In genomic region chr9:87015938-87016294, GRCm38 (mm10) we compare ENCODE assay signal across 9 mouse cellular contexts. TPM values are rescaled to one million over a fixed set of nuclear protein-coding genes. Genes with fewer than 3 reads are reported as not detected.
DNase-seq lines count a peak whose midpoint lies in the region; ATAC-seq and TF ChIP-seq lines count a peak whose summit lies in the region.
"Had no signal": no experiment of that assay in that cellular context is flagged by ENCODE, and none has a peak within 500 bp of the region (broad histone marks: within the 10 kb centered on the region; RNA-seq: fewer than 3 reads in every experiment).

No protein-coding gene starts in this region.

- peaks cover 46% of the 10 kb centered on the region for H3K27me3 ChIP-seq in kidney, embryonic 15.5 days
- peaks cover 32% of the 10 kb centered on the region; the same call in 1 of the 2 replicates for H3K27me3 ChIP-seq in hindbrain, embryonic 13.5 days
- peaks cover 37% of the 10 kb centered on the region for H3K27me3 ChIP-seq in midbrain, embryonic 13.5 days

- DNase-seq in kidney, postnatal 14 days: no peak
- no peak for DNase-seq in right cerebral cortex, postnatal 36 days (ENCODE audit: low spot score in 2 of 2)
- DNase-seq in adrenal gland, adult 8-10 months: no peak
- DNase-seq in adrenal gland, postnatal 4 days (ENCODE audit: low spot score in 2 of 2): no peak
- DNase-seq: kidney, adult 8-10 months had no signal

- 0 out of 2 replicates have a peak overlapping the region, but pooled peaks have one; percentile 47 for H3K9ac ChIP-seq in kidney, embryonic 15.5 days
- peak overlapping the region; percentile 82 for H3K9ac ChIP-seq in hindbrain, embryonic 13.5 days
- peak overlapping the region; percentile 78 for H3K9ac ChIP-seq in midbrain, embryonic 13.5 days (replicated peaks)

- TF ChIP-seq CTCF in cortical plate, adult 2 months (IDR thresholded peaks at IDR 0.05; ENCODE audit: extremely low read depth, insufficient read depth, low read length): no peak

- H3K36me3 ChIP-seq in kidney, embryonic 15.5 days: no peaks in the 10 kb centered on the region
- no peaks in the 10 kb centered on the region for H3K36me3 ChIP-seq in hindbrain, embryonic 13.5 days
- no peaks in the 10 kb centered on the region for H3K36me3 ChIP-seq in midbrain, embryonic 13.5 days

- H3K4me2 ChIP-seq in kidney, embryonic 15.5 days: peak overlapping the region; percentile 88
- H3K4me2 ChIP-seq in hindbrain, embryonic 13.5 days: peak overlapping the region; percentile 79
- peak overlapping the region; percentile 84 for H3K4me2 ChIP-seq in midbrain, embryonic 13.5 days (replicated peaks)

- H3K27ac ChIP-seq in kidney, embryonic 15.5 days: no peak overlapping the region
- peak overlapping the region; percentile 49; the same call in 1 of the 2 replicates for H3K27ac ChIP-seq in cortical plate, adult 2 months (ENCODE audit: insufficient read depth, low read length)
- no peak overlapping the region for H3K27ac ChIP-seq in hindbrain, embryonic 13.5 days
- peak overlapping the region; percentile 56; the same call in 1 of the 2 replicates for H3K27ac ChIP-seq in midbrain, embryonic 13.5 days

- H3K4me3 ChIP-seq in kidney, embryonic 15.5 days (replicated peaks): peak overlapping the region; percentile 53
- H3K4me3 ChIP-seq in cortical plate, adult 2 months (ENCODE audit: insufficient read depth, low read length): peak overlapping the region; percentile 48
- H3K4me3 ChIP-seq in hindbrain, embryonic 13.5 days: peak overlapping the region; percentile 63
- H3K4me3 ChIP-seq in midbrain, embryonic 13.5 days (replicated peaks): peak overlapping the region; percentile 62

- H3K9me3 ChIP-seq in kidney, embryonic 15.5 days (replicated peaks): no peaks in the 10 kb centered on the region
- no peaks in the 10 kb centered on the region for H3K9me3 ChIP-seq in hindbrain, embryonic 13.5 days
- H3K9me3 ChIP-seq in midbrain, embryonic 13.5 days: no peaks in the 10 kb centered on the region

- WGBS in kidney, embryonic 15.5 days: 4% methylated on average over 10 of the region's 10 CpGs
- 4% methylated on average over 10 of the region's 10 CpGs for WGBS in hindbrain, embryonic 13.5 days
- 10% methylated on average over 10 of the region's 10 CpGs for WGBS in midbrain, embryonic 13.5 days

- TF ChIP-seq POLR2A in cortical plate, adult 2 months (IDR thresholded peaks at IDR 0.05; ENCODE audit: extremely low read depth, insufficient read depth, low read length): no peak

- peak; percentile 75 for ATAC-seq in kidney, embryonic 15.5 days (replicated peaks; ENCODE audit: low FRiP score)
- ATAC-seq in hindbrain, embryonic 13.5 days (ENCODE audit: low FRiP score): peak; percentile 80
- peak; percentile 89 for ATAC-seq in midbrain, embryonic 13.5 days

- peaks cover 12% of the 10 kb centered on the region for H3K4me1 ChIP-seq in kidney, embryonic 15.5 days
- H3K4me1 ChIP-seq in cortical plate, adult 2 months (ENCODE audit: control insufficient read depth, insufficient read depth, low read length): no peaks in the 10 kb centered on the region
- H3K4me1 ChIP-seq in hindbrain, embryonic 13.5 days (replicated peaks): peaks cover 16% of the 10 kb centered on the region
- peaks cover 17% of the 10 kb centered on the region; the same call in 1 of the 2 replicates for H3K4me1 ChIP-seq in midbrain, embryonic 13.5 days (replicated peaks)

RNA-seq across cellular contexts. Expression of gene Ripply2, which starts 0.6 kb away (rescaled TPM):
- 2.0 TPM in 2 replicates for polyA plus RNA-seq in kidney, embryonic 15.5 days (2015; fragmentation: Nextera tagmentation; extraction: Ambion mirVana)
- polyA plus RNA-seq in cortical plate, adult 2 months (2012; rRNA removed): 5.0 and 5.4 TPM in 2 replicates
- polyA plus RNA-seq in hindbrain, embryonic 13.5 days (2015; fragmentation: Nextera tagmentation; extraction: Ambion mirVana): 6.0 and 8.5 TPM in 2 replicates
- 6.2 and 6.4 TPM in 2 replicates for polyA plus RNA-seq in midbrain, embryonic 13.5 days (2015; fragmentation: Nextera tagmentation; extraction: Ambion mirVana)
- 1 to 10 TPM; 1.4 to 3.0 (median 2.0) TPM for total RNA-seq in adrenal gland, adult 8-10 months (2022)
- total RNA-seq in adrenal gland, postnatal 4 days (2021): 1 to 10 TPM; 1.4 to 2.2 TPM

RNA-seq across cellular contexts. Expression of gene Cyb5r4, which starts 5.9 kb away (rescaled TPM):
- polyA plus RNA-seq in kidney, embryonic 15.5 days (2015; fragmentation: Nextera tagmentation; extraction: Ambion mirVana): 66.3 and 71.7 TPM in 2 replicates
- 30.4 and 34.4 TPM in 2 replicates for polyA plus RNA-seq in cortical plate, adult 2 months (2012; rRNA removed)
- polyA plus RNA-seq in hindbrain, embryonic 13.5 days (2015; fragmentation: Nextera tagmentation; extraction: Ambion mirVana): 83.6 and 86.0 TPM in 2 replicates
- polyA plus RNA-seq in midbrain, embryonic 13.5 days (2015; fragmentation: Nextera tagmentation; extraction: Ambion mirVana): 87.4 and 89.5 TPM in 2 replicates
- total RNA-seq in adrenal gland, adult 8-10 months (2022): 10 to 100 TPM; 38.7 to 46.3 (median 43.8) TPM
- 10 to 100 TPM; 40.9 to 41.4 TPM for total RNA-seq in adrenal gland, postnatal 4 days (2021)

Comparison
In these comparisons a context has a peak if more than half of its experiments do, and no peak if none do; other contexts are left out.
1. H3K27ac ChIP-seq: peak in cortical plate, adult 2 months (single experiment) and midbrain, embryonic 13.5 days (single experiment); none in kidney, embryonic 15.5 days (single experiment) and hindbrain, embryonic 13.5 days (single experiment).
2. Peak in every context shown above with its lines, with median percentiles within 50 percentile points of each other: ATAC-seq, H3K4me2 ChIP-seq, H3K4me3 ChIP-seq and H3K9ac ChIP-seq.